Mouse (Mus musculus): ENCODE measurements around the gene Tbc1d4.

The Tbc1d4 gene

DNA sequence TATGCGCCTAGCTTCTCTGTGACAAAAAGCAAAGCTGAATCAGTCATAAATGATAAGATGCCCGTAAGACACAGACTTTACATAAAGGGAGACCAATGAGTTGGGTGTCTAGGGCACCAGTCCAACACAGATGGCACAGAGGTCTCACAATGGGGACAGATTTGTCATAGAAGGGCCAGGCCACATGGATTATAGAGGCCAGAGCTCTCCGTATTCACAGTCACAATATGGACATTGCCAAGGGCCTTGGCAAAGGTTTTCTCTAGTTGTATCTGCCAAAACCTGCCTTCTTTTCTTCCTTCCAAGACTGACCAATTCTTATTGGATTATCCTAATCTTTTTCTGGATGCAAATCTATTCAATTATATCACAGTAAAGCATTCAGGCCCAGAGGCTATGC, 171.1 kb downstream of the Tbc1d4 start:
- DNase-seq (ENCODE audit: low read depth, low spot score), result no peak

- no peak for DNase-seq (ENCODE audit: low read depth, low spot score)
These were observed 178.5 kb downstream of the Tbc1d4 start for GRCm38 (mm10) chr14:101430536-101430935.

DNA sequence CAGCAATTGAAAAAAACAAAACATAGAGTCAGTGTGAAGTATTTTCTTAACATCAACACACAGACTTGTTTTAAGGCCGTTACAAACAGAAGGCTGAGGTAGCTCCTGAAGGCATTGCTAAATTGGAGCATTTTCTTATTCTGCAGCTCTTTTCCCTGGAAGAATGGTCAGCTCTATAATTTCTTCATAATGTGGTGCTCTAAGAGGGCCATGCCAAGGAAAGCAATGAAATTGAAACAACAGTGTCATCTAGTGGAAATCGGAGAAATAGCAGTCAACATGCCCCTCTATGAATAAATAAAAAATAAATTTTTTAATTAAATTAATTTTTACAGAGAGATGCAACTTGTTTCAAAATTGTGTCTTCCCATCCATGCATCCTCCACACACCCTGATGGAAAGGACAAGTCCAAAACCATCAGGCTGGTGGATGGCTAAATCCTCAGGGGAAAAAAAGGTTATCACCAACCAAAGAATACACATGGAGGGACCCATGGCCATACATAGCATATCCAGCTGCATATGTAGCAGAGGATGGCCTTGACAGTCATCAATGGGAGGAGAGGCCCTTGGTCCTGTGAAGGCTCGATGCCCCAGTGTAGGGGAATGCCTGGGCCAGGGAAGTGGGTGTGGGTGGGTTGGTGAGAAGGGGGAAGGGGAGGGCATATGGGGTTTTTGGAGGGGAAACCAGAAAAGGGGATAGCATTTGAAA, 180.0 kb downstream of the Tbc1d4 start:
- peak; percentile 28 for DNase-seq (ENCODE audit: low read depth, low spot score)

- DNase-seq (ENCODE audit: low read depth, low spot score), result no peak
These were observed 191.3 kb downstream of the Tbc1d4 start for GRCm38 (mm10) chr14:101417679-101418078.
